9 mouse cellular contexts compared by ENCODE assay signal in the genomic region with DNA sequence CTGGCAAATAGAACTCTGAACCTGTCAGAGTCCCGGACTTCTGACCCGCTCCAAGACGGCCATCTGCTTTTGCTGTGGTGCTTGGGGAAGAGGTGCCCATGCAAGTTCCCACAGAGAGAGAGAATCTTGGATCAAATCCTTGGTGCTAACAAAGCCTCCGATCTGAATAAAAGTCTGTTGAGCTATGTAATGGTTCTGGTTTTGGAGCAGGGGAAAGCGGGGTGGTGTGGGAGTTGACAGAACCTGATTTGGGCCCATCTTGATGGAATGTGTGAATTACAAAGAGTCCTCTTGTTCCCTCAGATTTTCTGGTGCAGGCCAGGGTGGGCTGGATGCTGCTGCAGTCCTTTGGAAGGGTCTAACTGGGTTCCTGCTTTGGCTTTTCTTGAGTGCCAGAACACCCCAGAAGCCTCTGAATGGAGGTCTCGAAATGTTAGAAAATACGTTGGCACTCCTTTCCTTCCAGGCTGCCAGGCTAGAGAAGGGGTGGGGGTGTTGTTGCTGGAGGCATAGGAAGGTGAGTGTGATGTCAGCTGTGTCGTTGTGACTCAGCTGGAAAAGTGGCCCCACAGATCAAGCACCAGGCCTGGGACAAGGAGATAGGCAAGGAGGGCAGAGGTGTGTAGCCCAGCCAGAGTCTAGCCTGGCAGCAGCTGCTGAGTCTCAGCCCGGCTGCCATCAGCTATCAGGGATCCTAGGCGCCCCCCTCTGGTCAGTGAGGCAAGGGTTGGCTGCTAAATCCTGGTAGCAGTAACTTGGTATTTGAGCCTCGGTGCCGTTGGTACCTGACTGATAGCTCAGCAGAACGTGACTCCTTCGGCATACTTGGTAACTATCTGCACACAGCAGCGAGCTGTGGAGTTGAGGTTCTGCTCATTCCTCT. TPM values are rescaled to one million over a fixed set of nuclear protein-coding genes. Genes with fewer than 3 reads are reported as not detected.
DNase-seq lines count a peak whose midpoint lies in the region; ATAC-seq and TF ChIP-seq lines count a peak whose summit lies in the region.
"Had no signal": no experiment of that assay in that cellular context is flagged by ENCODE, and none has a peak within 500 bp of the region (broad histone marks: within the 10 kb centered on the region; RNA-seq: fewer than 3 reads in every experiment).

No protein-coding gene starts in this region.

- H3K4me3 ChIP-seq in bone marrow macrophage, adult 2 months (ENCODE audit: insufficient read depth, low read length): no peak overlapping the region
- no peak overlapping the region for H3K4me3 ChIP-seq in heart, embryonic 16.5 days (ENCODE audit: low read length)
- no peak overlapping the region for H3K4me3 ChIP-seq in lung, embryonic 14.5 days (ENCODE audit: low read depth, low read length)
- H3K4me3 ChIP-seq: embryonic facial prominence, embryonic 13.5 days had no signal

- TF ChIP-seq POLR2A in bone marrow macrophage, adult 2 months (IDR thresholded peaks at IDR 0.05; ENCODE audit: borderline replicate concordance, low read depth, low read length): no peak

- peak; percentile 94 for ATAC-seq in CD4-positive, CD25-positive, alpha-beta regulatory T cell, adult 4 months
- ATAC-seq in erythroid progenitor cell, adult 5-6 weeks (replicated peaks; ENCODE audit: low FRiP score, poor library complexity, severe bottlenecking): peak; percentile 80
- ATAC-seq in heart, embryonic 16.5 days (replicated peaks; ENCODE audit: extremely low read depth, insufficient read depth, low FRiP score): peak; percentile 72
- peak; percentile 62; the same call in 1 of the 2 replicates for ATAC-seq in lung, embryonic 14.5 days (ENCODE audit: insufficient read depth)

- no peak overlapping the region for H3K27ac ChIP-seq in bone marrow macrophage, adult 2 months (ENCODE audit: insufficient read depth, low read depth, low read length)
- no peak overlapping the region for H3K27ac ChIP-seq in heart, embryonic 16.5 days (ENCODE audit: low read length)
- no peak overlapping the region for H3K27ac ChIP-seq in lung, embryonic 14.5 days (ENCODE audit: low read depth)
- H3K27ac ChIP-seq: embryonic facial prominence, embryonic 13.5 days had no signal

- no peak overlapping the region for H3K9ac ChIP-seq in heart, embryonic 16.5 days (ENCODE audit: low read length)
- H3K9ac ChIP-seq in lung, embryonic 14.5 days: no peak overlapping the region
- H3K9ac ChIP-seq: embryonic facial prominence, embryonic 13.5 days had no signal

- H3K4me1 ChIP-seq in bone marrow macrophage, adult 2 months (ENCODE audit: control insufficient read depth, insufficient read depth, low read length): peaks cover 2% of the 10 kb centered on the region; the same call in 1 of the 2 replicates
- peaks cover 5% of the 10 kb centered on the region; the same call in 1 of the 2 replicates for H3K4me1 ChIP-seq in heart, embryonic 16.5 days (ENCODE audit: control insufficient read depth, insufficient read depth, low read length)
- H3K4me1 ChIP-seq in lung, embryonic 14.5 days (ENCODE audit: insufficient read depth): no peaks in the 10 kb centered on the region
- H3K4me1 ChIP-seq: embryonic facial prominence, embryonic 13.5 days had no signal

- no peaks in the 10 kb centered on the region for H3K36me3 ChIP-seq in heart, embryonic 16.5 days (ENCODE audit: control insufficient read depth, insufficient read depth)
- H3K36me3 ChIP-seq in lung, embryonic 14.5 days (ENCODE audit: insufficient read depth): no peaks in the 10 kb centered on the region
- H3K36me3 ChIP-seq: embryonic facial prominence, embryonic 13.5 days had no signal

- H3K9me3 ChIP-seq in heart, embryonic 16.5 days (replicated peaks; ENCODE audit: control insufficient read depth, low read length): no peaks in the 10 kb centered on the region
- no peaks in the 10 kb centered on the region for H3K9me3 ChIP-seq in lung, embryonic 14.5 days (ENCODE audit: low read depth, low read length)
- H3K9me3 ChIP-seq: embryonic facial prominence, embryonic 13.5 days had no signal

- no peaks in the 10 kb centered on the region for H3K27me3 ChIP-seq in heart, embryonic 16.5 days (ENCODE audit: control insufficient read depth, insufficient read depth, low read length)
- no peaks in the 10 kb centered on the region for H3K27me3 ChIP-seq in lung, embryonic 14.5 days (ENCODE audit: insufficient read depth, low read length)

- TF ChIP-seq CTCF in bone marrow macrophage, adult 2 months (IDR thresholded peaks at IDR 0.05; ENCODE audit: low read depth, low read length): peak; percentile 36; the same call in 1 of the 2 replicates
- peak; percentile 75 for TF ChIP-seq CTCF in lung, embryonic 14.5 days (IDR thresholded peaks at IDR 0.05; ENCODE audit: low read depth)

- peak; percentile 30 to 75 for DNase-seq in layer of hippocampus, adult 18-20 months (ENCODE audit: low spot score in 2 of 2)
- peak; percentile 86 for DNase-seq in lung, embryonic 14.5 days
- DNase-seq in ovary, postnatal 14 days (ENCODE audit: low spot score): peak; percentile 58
- peak; percentile 87 for DNase-seq in thymus, postnatal 14 days

- WGBS in heart, embryonic 16.5 days: 40% methylated on average over 15 of the region's 15 CpGs
- WGBS in lung, embryonic 14.5 days: 47% methylated on average over 15 of the region's 15 CpGs

- peak overlapping the region; percentile 15; the same call in 1 of the 2 replicates for H3K4me2 ChIP-seq in heart, embryonic 16.5 days (ENCODE audit: low read depth, low read length)
- H3K4me2 ChIP-seq in lung, embryonic 14.5 days: no peak overlapping the region
- H3K4me2 ChIP-seq: embryonic facial prominence, embryonic 13.5 days had no signal

RNA-seq across cellular contexts. Expression of gene Cog6, which starts 42.1 kb away (rescaled TPM):
- 10 to 100 TPM; 21.3 to 27.9 TPM for polyA plus RNA-seq in CD4-positive, CD25-positive, alpha-beta regulatory T cell, adult 4 months (2017; shearing (Covaris generic))
- polyA plus RNA-seq in bone marrow macrophage, adult 2 months (2012; ENCODE audit: insufficient read depth, insufficient read length, missing spikeins): 16.0 and 18.6 TPM in 2 replicates
- 5.4 and 20.2 TPM in 2 replicates for total RNA-seq in erythroid progenitor cell, adult 5-6 weeks (2015; ENCODE audit: low replicate concordance)
- total RNA-seq in erythroid progenitor cell, adult 5-6 weeks (2017; ENCODE audit: low replicate concordance): 4.0 and 10.7 TPM in 2 replicates
- polyA plus RNA-seq in heart, embryonic 16.5 days (2015; fragmentation: Nextera tagmentation; extraction: Ambion mirVana): 57.4 and 59.0 TPM in 2 replicates
- 10 to 100 TPM; 37.5 to 41.3 TPM for total RNA-seq in layer of hippocampus, adult 18-20 months (2021)
- polyA plus RNA-seq in lung, embryonic 14.5 days (2014; fragmentation: Nextera tagmentation; extraction: Ambion mirVana): 43.4 and 47.3 TPM in 2 replicates
